ENCODE assay signal across 18 mouse cellular contexts in the genomic region with DNA sequence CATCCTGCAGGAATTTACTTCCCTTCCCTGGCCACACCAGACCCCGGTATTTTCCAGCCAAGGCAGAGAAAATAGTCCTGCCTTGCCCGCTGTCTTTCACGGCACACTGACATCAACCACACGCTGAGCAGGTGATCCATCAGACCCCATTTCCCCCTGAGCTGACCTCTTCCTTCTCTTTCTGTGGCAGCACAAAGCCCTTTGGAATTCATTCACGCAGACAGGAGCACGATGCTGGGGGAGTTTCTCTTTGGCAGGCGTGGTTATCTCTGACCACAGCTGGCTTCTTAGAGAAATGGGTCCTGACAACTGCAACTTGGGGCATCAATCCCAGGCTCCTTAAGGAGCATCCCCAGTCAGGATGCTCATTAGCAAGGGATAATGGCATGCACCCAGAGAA.
A peak's percentile ranks its signal among the peaks of the same experiment; 100 is the strongest.
DNase-seq lines count a peak whose midpoint lies in the region; ATAC-seq and TF ChIP-seq lines count a peak whose summit lies in the region.
"Had no signal": no experiment of that assay in that cellular context is flagged by ENCODE, and none has a peak within 500 bp of the region (broad histone marks: within the 10 kb centered on the region; RNA-seq: fewer than 3 reads in every experiment).

No protein-coding gene starts in this region.

- TF ChIP-seq CTCF in hindbrain, postnatal 0 days (IDR thresholded peaks at IDR 0.05; ENCODE audit: low read depth), result no peak

- no peaks in the 10 kb centered on the region for H3K27me3 ChIP-seq in forebrain, embryonic 13.5 days
- H3K27me3 ChIP-seq in hindbrain, postnatal 0 days (ENCODE audit: insufficient read depth, low read length), result no peaks in the 10 kb centered on the region
- H3K27me3 ChIP-seq: embryonic facial prominence, embryonic 12.5 days; lung, embryonic 15.5 days had no signal

- 2% methylated on average over 7 of the region's 7 CpGs for WGBS in forebrain, embryonic 13.5 days
- WGBS in hindbrain, postnatal 0 days, result 2% methylated on average over 7 of the region's 7 CpGs

- no peak overlapping the region for H3K9ac ChIP-seq in forebrain, embryonic 13.5 days
- no peak overlapping the region for H3K9ac ChIP-seq in hindbrain, postnatal 0 days (replicated peaks; ENCODE audit: low read length)
- H3K9ac ChIP-seq: embryonic facial prominence, embryonic 12.5 days; lung, embryonic 15.5 days had no signal

- no peak overlapping the region for H3K4me3 ChIP-seq in forebrain, embryonic 13.5 days
- no peak overlapping the region for H3K4me3 ChIP-seq in hindbrain, postnatal 0 days (ENCODE audit: low read length)
- H3K4me3 ChIP-seq: embryonic facial prominence, embryonic 12.5 days; left cerebral cortex, adult 2 months; lung, embryonic 15.5 days; megakaryocyte, embryonic 14.5 days had no signal

- peaks cover 17% of the 10 kb centered on the region for H3K4me1 ChIP-seq in forebrain, embryonic 13.5 days
- 0 out of 2 replicates have a peak, but pooled peaks cover 6% of the 10 kb centered on the region for H3K4me1 ChIP-seq in hindbrain, postnatal 0 days (ENCODE audit: insufficient read depth, low read length)
- H3K4me1 ChIP-seq: lung, embryonic 15.5 days had no signal

- H3K4me2 ChIP-seq in forebrain, embryonic 13.5 days, result peak overlapping the region; percentile 17; the same call in 1 of the 2 replicates
- H3K4me2 ChIP-seq in hindbrain, postnatal 0 days (ENCODE audit: low read depth, low read length), result peak overlapping the region; percentile 25; the same call in 1 of the 2 replicates
- H3K4me2 ChIP-seq: embryonic facial prominence, embryonic 12.5 days; heart, embryonic 11.5 days; lung, embryonic 15.5 days had no signal

- intact Hi-C loops in heart, postnatal 36 days (cut with DNase I), result loop anchor here (10.0 kb wide), 1 partner anchor 214 kb away; a partner anchor contains a TSS

- H3K9me3 ChIP-seq in forebrain, embryonic 13.5 days (replicated peaks), result no peaks in the 10 kb centered on the region
- no peaks in the 10 kb centered on the region for H3K9me3 ChIP-seq in hindbrain, postnatal 0 days (ENCODE audit: low read length)
- H3K9me3 ChIP-seq: embryonic facial prominence, embryonic 12.5 days; lung, embryonic 15.5 days; megakaryocyte, embryonic 14.5 days had no signal

- DNase-seq in embryo, embryonic 10.5 days (ENCODE audit: low spot score), result peak; percentile 67
- DNase-seq in hindbrain, postnatal 0 days (ENCODE audit: low spot score), result no peak
- peak; percentile 52 for DNase-seq in neural tube, embryonic 10.5 days (ENCODE audit: extremely low spot score, low spot score)
- no peak for DNase-seq in kidney, adult 18-20 months
- DNase-seq in kidney, postnatal 36 days, result no peak
- no peak for DNase-seq in heart, postnatal 36 days
- no peak for DNase-seq in adrenal gland, postnatal 14 days
- DNase-seq: cerebellum, adult 11-12 months; gastrocnemius, postnatal 14 days; kidney, adult 9 months; liver; thymus, adult 2 months had no signal

- H3K27ac ChIP-seq in forebrain, embryonic 13.5 days, result no peak overlapping the region
- no peak overlapping the region for H3K27ac ChIP-seq in hindbrain, postnatal 0 days
- H3K27ac ChIP-seq: embryonic facial prominence, embryonic 12.5 days; left cerebral cortex, adult 2 months; lung, embryonic 15.5 days had no signal

- H3K36me3 ChIP-seq in forebrain, embryonic 13.5 days (ENCODE audit: poor library complexity, severe bottlenecking), result no peaks in the 10 kb centered on the region
- no peaks in the 10 kb centered on the region for H3K36me3 ChIP-seq in hindbrain, postnatal 0 days (ENCODE audit: insufficient read depth, low read length)
- H3K36me3 ChIP-seq: embryonic facial prominence, embryonic 12.5 days; lung, embryonic 15.5 days had no signal

- ATAC-seq in forebrain, embryonic 13.5 days, result no peak
- no peak for ATAC-seq in hindbrain, postnatal 0 days

Comparison
In these comparisons a context has a peak if more than half of its experiments do, and no peak if none do; other contexts are left out.
1. DNase-seq: peak in embryo, embryonic 10.5 days (single experiment) and neural tube, embryonic 10.5 days (single experiment); none in hindbrain, postnatal 0 days (single experiment), kidney, adult 18-20 months (single experiment), kidney, postnatal 36 days (0 of 2), heart, postnatal 36 days (0 of 2) and adrenal gland, postnatal 14 days (single experiment).